Mouse (Mus musculus) retina, postnatal 1 day (tissue): Measurements from ENCODE around the gene Pnpla2.

Experiments
- DNase-seq: peaks from one replicate; pipeline ENCODE4 v3.0.0-alpha.2; 2012

Pnpla2 gene

GRCm38 (mm10) chr7:141468522-141469211 is 13.7 kb downstream of the Pnpla2 start:
- DNase-seq, result peak; percentile 79

- no peak for DNase-seq
These were observed 14.4 kb downstream of the Pnpla2 start for GRCm38 (mm10) chr7:141469352-141469751.

GRCm38 (mm10) chr7:141469901-141470636 is 15.1 kb downstream of the Pnpla2 start:
- DNase-seq, result no peak

- no peak for DNase-seq
These were observed 15.6 kb downstream of the Pnpla2 start for GRCm38 (mm10) chr7:141470637-141470944.

GRCm38 (mm10) chr7:141471236-141471635 is 16.2 kb downstream of the Pnpla2 start:
- no peak for DNase-seq

- DNase-seq, result no peak
These were observed 17.2 kb downstream of the Pnpla2 start for GRCm38 (mm10) chr7:141472226-141472625.

GRCm38 (mm10) chr7:141472763-141473162 is 17.8 kb downstream of the Pnpla2 start:
- DNase-seq, result no peak

GRCm38 (mm10) chr7:141474160-141474559 is 19.2 kb downstream of the Pnpla2 start:
- DNase-seq, result no peak

GRCm38 (mm10) chr7:141475011-141475804 is 20.2 kb downstream of the Pnpla2 start, which contains the start of the genes Polr2l and Tspan4:
Polr2l (minus strand) TSS chr7:141475132.
Tspan4 (plus strand) TSS chr7:141475240.
- DNase-seq, result peak; percentile 92

- no peak for DNase-seq
These were observed 20.8 kb downstream of the Pnpla2 start for GRCm38 (mm10) chr7:141475805-141476158.

GRCm38 (mm10) chr7:141476226-141476980 is 21.4 kb downstream of the Pnpla2 start:
- peak; percentile 65 for DNase-seq

GRCm38 (mm10) chr7:141476981-141477370 is 22.0 kb downstream of the Pnpla2 start:
- DNase-seq, result no peak

- no peak for DNase-seq
These were observed 22.7 kb downstream of the Pnpla2 start for GRCm38 (mm10) chr7:141477578-141478269.

GRCm38 (mm10) chr7:141478270-141478748 is 23.3 kb downstream of the Pnpla2 start:
- no peak for DNase-seq

- peak; percentile 87 for DNase-seq
These were observed 26.0 kb downstream of the Pnpla2 start for GRCm38 (mm10) chr7:141480842-141481497.

GRCm38 (mm10) chr7:141481498-141482401 is 26.8 kb downstream of the Pnpla2 start:
- DNase-seq, result peak; percentile 83

- no peak for DNase-seq
These were observed 27.6 kb downstream of the Pnpla2 start for GRCm38 (mm10) chr7:141482531-141483024.

- no peak for DNase-seq
These were observed 28.2 kb downstream of the Pnpla2 start for GRCm38 (mm10) chr7:141483114-141483653.

- no peak for DNase-seq
These were observed 29.5 kb downstream of the Pnpla2 start for GRCm38 (mm10) chr7:141484186-141485120.
